Mouse (Mus musculus) cerebellum, postnatal 36 days (tissue): ENCODE measurements around the gene Gm10031.
"Not testable (repeated sequence)": the region's sequence is repeated elsewhere in the genome, so short reads cannot be mapped to it uniquely, and the experiment has no call there.

Experiments used
- DNase-seq, 2 experiments: peaks; one replicate each; pipeline ENCODE4 v3.0.0; 2021 to 2022; ENCODE audit warnings: mixed read lengths in 2 of 2

Gm10031 gene

DNA sequence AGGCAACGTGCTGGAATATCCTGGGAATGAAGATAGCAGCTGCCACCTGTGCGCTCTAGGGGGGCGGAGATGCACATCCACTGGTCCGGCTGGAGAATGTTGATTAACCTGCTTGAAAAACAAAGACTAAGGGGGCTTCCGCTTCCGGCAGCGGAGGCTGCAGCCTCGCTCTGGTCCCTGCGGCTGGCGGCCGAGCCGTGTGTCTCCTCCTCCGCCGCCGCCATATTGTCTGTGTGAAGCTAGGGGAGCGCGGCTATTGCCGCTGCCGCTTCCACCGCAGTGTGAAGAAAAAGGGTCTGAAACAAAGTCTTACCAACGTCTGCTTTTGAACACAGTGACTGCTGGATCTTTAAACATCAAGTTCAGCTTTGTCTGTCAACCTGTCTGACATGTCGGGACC, at the start of gene Gm10031:
TSS of gene Gm10031 (plus strand) at position 171 of the 400 bp plus-strand sequence.
- not testable (repeated sequence) for DNase-seq

DNA sequence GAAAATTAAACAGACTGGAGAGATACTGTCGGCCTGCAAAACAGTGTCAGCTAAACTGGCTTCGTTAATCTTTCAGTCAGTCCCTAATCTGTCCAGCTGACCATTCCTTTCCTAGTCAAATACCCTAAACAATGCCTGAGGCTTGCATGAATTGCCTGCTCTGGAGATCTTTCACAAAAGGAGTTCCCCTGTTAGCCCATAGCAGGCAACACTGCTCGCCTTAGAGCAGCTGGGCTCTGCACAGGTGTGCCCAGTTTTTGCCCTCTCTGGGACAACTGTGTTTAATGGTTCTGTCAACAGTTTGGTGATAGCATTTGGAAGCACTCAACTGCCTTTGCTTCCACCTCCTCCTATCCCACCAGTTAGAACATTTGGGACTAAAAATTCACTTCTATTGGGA, 49.0 kb upstream of the Gm10031 start:
- no peak for DNase-seq

DNA sequence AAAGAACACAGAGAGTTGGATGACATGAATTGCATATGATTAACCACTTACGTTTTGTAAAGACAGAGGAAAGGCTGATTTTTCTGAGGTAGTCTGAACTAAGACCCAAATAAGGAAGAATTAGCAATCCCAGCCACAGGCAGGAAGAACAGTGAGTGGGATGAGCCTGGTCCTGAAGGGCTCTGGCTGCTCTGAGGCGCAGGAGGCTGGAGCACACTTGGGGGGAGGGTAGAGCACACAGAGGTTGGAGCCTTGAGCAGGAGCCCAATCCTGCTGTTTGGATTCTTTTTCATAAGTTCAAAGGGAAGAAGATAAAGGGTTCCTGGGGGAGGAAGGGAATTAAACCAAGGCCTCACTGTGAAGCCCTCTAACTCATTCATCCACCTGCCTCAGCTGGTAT, 47.8 kb upstream of the Gm10031 start:
- no peak for DNase-seq

DNA sequence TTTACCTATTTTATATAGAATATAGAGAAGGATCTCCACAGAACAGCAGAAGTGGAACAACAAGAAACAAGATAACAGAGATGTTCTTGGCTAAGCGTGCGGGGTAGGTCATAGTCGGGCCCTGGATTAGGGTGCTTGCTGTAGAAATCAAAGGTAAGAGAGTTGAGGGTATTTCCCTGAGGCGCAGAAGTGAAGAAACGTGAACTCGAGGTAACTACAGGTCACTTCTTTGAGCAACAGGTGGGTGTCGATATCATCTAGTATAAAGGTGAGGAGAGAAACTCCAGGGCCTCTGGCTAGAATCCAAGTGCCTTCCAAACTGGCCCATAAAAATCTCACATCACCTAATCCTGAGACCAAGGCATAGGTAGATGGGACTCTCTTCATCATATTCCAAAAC, 47.3 kb upstream of the Gm10031 start:
- no peak for DNase-seq

DNA sequence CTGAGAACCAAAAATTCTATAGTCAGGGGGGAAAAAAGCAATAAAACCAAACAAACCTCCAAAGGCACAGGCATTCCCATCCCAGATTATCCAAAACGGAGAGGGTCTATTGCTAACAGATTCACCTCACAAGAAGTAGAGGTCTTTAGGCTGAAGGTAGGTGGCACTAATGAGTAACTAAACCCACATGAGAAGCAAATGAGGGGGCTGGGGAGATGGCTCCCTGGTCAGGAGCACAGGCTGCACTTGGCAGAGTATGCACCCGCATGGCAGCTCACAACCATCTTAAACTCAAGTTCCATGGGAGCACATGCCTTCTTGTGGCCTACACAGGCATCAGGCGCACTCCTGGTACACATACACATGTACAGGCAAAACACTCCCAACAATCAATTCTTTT, 42.0 kb upstream of the Gm10031 start:
- DNase-seq: no peak

DNA sequence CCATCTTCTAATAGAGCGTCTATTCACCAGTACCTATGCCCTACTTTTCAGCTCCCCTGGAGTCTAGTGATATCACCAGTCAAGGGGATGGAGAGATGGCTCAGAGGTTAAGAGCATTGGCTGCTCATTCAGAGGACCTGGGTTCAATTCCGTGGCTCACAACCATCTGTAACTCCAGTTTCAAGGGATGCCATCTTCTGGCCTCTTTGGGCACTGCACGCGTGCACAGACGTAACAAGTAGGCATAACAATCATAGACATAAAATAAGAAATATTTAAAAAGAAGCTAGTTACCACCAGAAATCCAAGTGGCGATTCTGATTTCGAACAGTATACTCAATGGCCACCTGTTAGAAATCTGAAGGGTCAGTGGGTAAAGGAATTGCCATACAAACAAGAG, 36.3 kb upstream of the Gm10031 start:
- DNase-seq: no peak

DNA sequence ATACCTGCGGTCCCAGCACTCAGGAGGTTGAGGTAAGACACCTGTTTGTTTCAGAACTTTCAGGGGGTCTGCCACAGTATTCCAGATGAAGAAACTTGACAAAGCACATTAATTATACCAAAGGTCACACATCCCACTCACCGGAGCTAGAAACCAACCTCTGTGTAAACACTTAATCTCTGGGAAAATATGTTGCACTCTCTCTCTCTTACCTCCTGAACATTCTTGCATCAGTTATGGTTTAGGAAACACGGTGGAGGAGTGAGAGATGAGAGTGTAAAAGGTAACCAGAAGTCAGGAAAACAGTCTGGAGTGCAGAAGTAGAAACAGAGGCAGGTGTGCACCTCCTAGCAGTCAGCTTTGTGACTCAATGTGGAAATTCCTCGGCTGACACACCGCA, 35.8 kb upstream of the Gm10031 start:
- DNase-seq: no peak

DNA sequence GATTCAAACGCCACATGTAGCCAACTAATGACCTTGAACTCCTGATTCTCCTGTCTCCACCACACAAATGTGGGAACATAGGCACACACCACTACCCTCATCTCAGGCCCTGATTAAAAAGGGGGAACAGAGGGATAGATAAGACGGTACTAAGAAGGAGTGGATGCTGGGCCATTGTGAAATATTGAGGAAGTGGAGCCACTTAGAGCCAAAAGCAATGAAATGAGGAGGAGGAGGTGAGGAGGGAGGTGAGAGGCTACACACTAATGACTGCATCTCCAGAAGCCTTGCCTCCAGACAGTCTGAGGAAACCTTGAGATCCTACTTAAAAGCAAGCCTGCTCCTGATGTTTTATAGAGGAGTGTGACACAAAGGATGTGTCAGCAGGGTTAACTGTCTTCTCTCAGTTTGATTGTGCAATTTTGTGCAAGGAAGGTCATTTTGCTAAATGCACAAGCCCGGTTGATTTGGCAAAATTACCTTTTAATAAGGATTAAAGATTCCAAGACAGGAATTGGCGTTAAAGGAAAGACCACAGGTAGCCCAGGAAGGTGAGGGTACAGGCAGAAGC, 32.5 kb upstream of the Gm10031 start:
- DNase-seq: no peak

DNA sequence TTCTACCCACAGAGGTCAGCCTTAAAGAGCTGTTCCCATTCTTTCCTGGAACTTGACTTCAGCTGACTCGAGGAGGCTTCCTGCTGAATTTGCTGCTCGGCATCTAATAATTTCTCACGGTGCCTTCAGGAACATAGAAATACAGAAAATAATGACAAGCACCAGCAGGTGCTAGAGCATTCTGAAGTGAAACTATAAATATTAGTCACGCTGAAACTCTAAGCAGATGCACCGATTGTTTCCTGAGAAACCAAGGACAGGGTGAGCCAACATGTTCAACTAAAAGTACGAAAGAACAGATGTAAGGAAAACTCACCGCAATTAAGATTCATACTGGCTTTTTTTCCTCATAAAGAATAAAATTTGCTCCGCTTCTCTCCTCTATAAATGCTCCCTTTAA, 28.8 kb upstream of the Gm10031 start:
- no peak for DNase-seq

DNA sequence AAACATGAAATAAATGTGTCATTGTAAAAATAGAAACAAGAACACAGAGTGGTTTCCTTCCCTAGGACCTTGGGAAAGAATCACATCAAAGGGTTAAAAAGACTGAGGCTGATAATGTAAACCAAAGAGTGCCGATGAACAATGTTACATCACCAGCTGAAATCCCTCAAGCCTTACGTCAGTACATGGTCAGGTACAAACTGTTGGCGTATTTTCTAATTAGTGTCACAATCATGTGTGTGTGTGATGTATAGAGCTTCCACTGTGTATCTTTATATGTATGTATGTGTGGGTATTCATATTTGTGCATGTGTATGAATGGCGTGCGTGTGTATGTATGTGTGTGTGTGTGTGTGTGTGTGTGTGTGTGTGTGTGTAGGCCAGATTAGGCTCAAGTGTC, 26.9 kb upstream of the Gm10031 start:
- DNase-seq: no peak

DNA sequence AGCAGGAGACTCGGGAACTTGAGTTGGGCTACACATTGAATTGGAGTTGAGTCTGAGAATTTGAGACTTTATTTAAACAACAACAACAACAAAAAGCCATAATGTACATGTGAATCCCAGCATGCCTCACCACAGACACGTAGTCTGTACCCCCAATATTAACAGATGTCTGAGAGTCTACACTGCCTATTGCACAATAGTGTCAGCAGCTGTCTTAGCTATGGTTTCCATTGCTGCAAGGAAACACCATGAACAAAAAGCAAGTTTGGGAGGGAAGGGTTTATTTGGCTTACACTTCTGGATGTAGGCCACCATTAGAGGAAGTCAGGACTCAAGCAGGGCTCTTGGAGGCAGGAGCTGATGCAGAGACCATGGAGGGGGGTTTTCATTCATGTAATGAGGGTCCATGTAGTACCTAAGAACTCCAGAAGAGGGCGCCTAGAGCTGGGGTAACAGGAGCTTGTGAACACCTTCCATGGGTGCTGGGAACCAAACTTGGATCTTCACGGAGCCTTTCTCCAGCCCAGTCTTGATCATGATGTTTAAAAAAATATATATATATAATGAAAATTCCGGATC, 18.8 kb upstream of the Gm10031 start:
- no peak for DNase-seq

DNA sequence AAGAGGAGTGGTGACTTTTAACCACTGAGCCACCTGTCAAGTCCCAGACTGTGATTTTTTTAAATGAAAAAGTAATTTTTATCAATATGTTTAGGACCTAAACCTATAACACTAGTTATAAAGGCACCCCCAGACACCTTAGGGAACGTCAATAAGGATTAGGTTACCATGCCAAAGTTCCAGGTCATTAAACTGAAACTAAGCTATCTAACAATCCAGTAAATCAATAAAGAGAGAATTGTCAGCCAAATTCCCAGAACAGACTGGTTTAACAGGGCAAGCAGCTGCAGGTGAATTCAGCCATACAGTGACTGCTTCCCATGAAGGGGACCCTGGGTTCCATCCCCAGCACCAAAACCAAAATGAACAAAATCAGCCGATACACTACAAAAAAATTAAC, 17.9 kb upstream of the Gm10031 start:
- no peak for DNase-seq

DNA sequence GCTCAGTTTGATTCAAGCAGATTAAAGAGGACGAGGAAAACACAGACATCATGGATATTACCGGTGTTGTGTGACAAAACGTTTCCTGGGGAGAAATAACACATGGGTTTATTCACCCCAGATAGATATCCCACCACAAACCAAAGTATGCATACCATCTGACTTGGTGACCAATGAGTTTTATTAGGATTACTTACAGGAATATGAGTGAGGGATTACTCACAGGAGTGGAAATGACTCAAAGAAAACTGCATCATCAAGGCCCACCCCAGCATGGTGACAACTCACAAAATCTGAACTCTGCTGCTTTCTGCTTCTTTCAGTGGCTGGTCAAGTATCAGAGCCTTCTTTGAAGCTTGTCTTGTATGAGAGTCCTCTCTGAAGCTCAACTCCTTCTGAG, 16.1 kb upstream of the Gm10031 start:
- no peak for DNase-seq

DNA sequence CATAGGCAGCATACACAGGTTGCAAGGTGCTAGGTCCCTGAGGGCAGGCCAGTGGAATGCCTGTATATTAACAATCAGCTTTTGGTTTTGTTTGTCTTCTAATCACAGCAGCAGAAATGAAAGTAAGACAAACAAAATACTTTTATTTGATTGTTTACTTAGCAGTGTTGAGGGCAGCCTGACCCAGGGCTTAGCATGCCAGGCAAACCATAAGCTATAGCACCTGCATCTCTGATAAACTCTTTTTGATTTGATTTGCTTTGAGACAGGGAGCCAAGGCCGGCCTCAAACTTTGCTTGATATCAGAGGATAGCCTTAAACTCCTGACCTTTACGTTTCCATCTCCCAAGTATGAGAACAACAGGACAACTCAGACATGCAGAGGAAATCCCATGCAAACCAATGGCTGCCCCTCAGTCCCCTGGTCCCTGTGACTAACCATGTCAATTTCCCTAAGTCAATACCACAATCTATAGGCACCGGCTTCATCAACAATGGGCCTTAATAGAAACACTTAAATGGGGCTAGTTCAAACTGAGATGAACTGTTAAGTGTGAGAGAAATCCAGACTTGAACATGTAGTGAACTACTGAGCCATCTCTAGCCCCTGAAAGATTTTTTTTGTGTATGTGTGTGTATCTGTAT, 3.6 kb upstream of the Gm10031 start:
- DNase-seq: no peak

DNA sequence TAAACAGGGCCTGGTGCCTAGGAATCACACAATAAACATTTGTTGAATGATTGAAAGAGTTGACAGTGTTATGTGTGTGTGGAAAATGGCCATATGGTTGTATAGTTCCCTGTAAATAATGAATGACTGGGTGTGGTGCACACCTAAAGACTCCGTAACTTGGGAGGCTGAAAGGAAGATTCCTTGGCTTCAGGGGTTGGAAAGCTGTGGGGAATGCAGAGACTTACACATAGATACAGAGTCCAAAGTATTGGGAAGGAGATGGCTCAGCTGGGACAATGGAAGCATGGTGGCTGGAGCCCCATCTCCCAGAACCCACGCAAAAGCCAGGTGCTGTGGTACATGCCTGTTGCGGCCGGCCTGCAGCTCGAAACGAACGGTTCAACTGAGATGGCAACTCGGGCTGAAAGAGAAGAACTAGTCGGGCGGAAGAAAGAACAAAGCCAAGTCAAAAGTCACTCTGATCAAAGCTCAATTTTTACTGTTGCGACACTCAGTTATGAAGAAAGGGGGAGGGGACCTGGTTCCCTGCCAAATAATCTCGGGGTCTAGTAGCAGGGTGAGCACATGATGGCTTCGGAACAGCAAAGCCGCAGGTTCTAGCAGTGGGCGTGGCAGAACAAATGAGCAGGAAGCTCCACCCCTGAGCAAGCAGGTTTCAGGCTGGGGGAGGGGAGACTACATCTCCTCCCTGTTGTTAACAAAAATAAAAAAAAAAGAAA, 1.9 kb upstream of the Gm10031 start:
- no peak for DNase-seq

DNA sequence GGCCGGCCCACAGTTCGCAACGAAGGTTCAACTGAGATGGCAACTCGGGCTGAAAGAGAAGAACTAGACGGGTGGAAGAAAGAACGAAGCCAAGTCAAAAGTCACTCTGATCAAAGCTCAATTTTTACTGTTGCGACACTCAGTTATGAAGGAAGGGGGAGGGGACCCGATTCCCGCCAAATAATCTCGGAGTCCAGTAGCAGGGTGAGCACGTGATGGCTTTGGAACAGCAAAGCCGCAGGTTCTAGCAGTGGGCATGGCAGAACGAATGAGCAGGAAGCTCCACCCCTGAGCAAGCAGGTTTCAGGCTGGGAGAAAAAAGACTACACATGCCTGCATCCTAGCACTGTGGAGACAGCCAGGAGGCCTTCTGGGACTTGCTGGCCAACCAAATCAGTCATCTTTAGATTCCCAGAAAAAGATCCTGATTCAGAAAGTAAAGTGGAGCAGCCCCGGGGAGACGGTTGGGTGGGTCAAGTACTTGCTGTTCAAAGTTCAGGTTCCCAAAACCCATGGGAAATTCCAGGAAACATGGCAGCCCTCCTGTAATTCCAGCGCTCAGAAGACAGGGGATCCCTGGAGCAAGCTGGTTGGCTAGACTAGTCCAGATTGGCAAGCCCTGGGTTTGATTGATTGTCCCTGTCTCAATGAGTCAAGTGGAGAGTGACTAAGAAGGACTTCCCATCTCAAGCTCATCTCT, 8.8 kb downstream of the Gm10031 start:
- DNase-seq: not testable (repeated sequence)

DNA sequence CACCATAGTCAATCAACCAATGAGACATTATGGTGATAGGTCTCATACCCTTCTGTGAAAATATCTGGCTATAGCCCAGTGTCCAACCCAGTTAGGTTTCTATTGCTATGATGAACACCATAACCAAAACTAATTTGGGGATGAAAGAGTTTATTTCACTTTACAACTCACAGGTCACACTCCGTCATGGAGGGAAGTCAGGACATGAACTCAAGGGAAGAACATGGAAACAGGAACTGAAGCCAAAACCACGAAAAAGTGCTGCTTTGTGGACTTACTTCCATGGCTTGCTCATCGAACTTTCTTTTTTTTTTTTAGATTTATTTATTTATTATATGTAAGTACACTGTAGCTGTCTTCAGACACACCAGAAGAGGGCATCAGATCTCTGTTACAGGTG, 9.7 kb downstream of the Gm10031 start:
- DNase-seq: no peak

DNA sequence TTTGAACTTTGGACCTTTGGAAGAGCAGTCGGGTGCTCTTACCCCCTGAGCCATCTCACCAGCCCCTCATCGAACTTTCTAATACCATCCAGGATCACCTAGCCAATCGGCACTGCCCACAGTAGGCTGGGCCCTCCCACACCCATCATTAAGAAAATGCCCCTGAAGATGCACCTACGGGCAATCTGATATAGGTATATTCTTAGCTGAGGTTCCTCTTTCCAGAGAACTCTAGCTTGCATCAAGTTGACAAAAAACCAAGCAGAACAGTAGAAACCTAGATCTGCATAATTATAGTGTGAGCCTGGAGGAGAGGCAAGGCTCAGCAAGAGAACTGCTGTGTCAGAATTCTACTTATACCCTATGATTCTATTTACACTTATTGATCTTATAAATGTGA, 10.1 kb downstream of the Gm10031 start:
- DNase-seq: no peak

DNA sequence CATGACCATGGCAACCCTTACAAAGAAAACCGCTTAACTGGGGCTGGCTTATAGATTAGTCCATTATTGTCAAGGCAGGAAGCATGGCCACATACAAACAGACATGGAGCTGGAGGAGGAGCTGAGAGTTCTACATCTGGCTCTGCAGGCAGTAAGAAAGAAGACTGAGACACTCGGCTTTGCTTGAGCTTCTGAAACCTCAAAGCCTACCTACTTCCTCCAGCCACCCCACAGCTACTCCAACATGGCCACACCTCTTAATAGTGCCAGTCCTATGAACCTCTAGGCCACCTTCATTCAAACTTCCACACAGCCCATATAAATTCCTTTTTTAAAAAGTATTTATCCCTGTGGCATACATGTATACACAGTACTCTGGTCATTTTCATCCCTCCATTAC, 13.2 kb downstream of the Gm10031 start:
- DNase-seq: no peak

DNA sequence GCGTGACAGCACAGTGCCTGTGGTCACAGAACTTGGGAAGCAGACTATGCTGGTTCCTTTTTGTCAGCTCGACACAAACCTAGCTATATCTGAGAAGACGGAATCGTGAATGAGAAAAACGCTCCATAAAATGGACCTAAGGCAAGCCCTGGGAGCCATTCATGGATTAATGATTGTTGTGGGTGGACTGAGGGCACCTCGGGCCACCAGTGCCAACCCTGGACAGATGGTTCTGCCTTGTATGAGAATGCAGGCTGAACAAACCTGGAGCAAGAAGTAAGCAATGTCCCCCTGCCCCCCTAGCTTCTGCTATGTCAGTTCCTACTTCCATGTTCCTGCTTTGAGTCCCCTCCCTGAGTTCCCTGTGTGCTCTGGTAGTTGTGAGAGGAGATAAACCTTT, 13.9 kb downstream of the Gm10031 start:
- no peak for DNase-seq

DNA sequence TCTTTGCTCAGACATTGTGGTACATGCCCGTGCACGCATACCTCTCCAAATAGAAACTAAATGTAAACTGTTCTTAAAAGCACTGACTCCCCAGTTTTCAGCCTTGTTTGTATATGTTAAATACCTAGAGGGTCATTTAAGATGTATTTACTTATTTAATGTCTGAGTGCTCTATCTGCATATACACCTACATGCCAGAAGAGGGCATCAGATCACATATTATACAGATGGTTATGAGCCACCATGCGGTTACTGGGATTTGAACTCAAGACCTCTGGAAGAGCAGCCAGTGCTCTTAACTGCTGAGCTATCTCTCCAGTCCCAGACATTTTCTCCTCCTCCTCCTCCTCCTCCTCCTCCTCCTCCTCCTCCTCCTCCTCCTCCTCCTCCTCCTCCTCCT, 14.6 kb downstream of the Gm10031 start:
- DNase-seq: no peak

DNA sequence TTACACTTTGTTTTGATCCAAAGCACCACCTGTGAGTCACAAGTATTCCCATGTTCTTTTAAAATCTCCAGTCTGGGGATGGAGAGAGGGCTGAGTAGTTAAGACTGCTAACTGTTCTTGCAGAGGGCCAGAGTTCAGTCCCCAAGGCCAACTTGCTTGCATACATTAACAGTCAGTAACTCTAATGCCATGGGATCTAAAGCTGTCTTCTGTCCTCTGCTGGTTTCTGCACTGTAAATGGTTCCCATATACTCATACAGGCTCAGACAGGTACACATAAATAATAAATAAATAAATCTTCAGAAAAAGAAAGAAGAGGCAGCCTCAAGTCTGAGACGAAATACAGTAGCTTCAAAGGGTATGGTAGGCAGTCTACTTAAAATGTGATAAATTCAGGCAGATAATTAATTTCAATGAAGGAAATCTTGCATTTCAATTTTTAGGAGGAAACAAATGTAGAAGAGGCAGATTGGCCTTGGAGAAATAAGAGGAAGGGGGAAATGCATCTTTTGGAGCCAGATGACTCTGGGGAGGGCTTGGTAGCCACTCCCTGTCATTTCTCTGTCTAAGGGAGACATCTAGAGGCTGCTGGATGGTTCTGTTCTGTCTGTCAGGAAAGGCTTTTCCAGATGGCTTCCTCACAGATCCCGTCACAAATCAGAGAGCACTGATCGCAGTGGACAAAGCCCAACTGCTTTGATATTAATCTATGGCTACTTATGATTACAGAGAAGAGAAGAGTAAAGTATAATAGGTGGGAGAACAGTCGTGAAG, 16.2 kb downstream of the Gm10031 start:
- no peak for DNase-seq

DNA sequence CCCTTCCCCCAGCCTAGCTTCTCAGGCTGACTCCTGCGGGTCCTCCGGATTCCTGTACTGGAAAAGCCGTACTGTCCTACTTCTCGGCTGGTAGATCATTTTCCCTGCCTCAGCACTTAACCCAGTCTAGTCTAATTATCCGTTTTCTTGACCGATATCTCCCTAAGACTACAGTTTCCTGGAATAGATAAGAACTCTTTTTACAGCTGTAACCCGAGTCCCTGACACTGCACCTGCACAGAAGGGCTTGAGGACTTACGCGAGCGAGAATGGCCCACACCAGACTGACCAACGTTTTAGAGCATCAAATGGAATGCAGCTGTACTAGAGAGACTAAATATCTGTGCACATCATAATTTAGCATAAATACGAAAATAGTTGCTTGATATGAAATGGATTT, 20.2 kb downstream of the Gm10031 start:
- no peak for DNase-seq
